ENCODE assay signal across 9 mouse cellular contexts in genomic region chr7:98721623-98722022, GRCm38 (mm10).
"Had no signal": no experiment of that assay in that cellular context is flagged by ENCODE, and none has a peak within 500 bp of the region (broad histone marks: within the 10 kb centered on the region; RNA-seq: fewer than 3 reads in every experiment).

No protein-coding gene starts in this region.

- DNase-seq: kidney, adult 2 months; lung, adult 18-20 months; right cerebral cortex, adult 18-20 months; right cerebral cortex, postnatal 25 days; thymus, adult 18-20 months; thymus, postnatal 14 days had no signal

- H3K9me3 ChIP-seq: midbrain, embryonic 12.5 days had no signal

- H3K27ac ChIP-seq: liver, embryonic 14.5 days; midbrain, embryonic 12.5 days had no signal

- H3K4me2 ChIP-seq: midbrain, embryonic 12.5 days had no signal

- H3K27me3 ChIP-seq: midbrain, embryonic 12.5 days had no signal

- H3K4me1 ChIP-seq: midbrain, embryonic 12.5 days had no signal

- ATAC-seq: intestine, embryonic 16.5 days had no signal

- H3K4me3 ChIP-seq: midbrain, embryonic 12.5 days had no signal

- H3K9ac ChIP-seq: liver, embryonic 14.5 days; midbrain, embryonic 12.5 days had no signal
